Mouse (Mus musculus): ENCODE results near the gene Naxd. TPM values are rescaled to one million over a fixed set of nuclear protein-coding genes. Genes with fewer than 3 reads are reported as not detected.
"Not testable (repeated sequence)": the region's sequence is repeated elsewhere in the genome, so short reads cannot be mapped to it uniquely, and the experiment has no call there.

Gene Naxd
- polyA plus RNA-seq, 1 experiment: 34.7 TPM

DNA sequence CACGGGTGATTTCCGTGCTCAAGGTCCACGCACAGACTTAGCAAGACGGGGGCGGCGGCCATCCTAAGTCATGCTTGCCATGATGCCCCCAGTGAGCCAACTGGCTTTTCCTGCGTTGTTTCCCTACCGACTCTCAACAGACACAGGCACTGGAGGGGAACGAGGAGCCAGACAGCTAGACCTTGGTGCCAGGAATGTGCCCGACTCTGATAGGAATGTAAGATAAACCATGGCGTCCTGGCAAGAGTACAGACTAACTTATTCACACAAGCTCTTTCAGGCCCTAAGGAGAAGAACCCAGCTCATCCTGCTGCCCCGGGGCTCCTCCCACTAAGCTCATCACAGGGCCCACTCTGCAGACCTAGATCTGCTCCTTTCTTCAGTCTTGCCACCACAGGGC, 44.7 kb downstream of the Naxd start:
- H3K27ac ChIP-seq (ENCODE audit: insufficient read depth, low read length): no peak overlapping the region
- peaks cover 20% of the 10 kb centered on the region for H3K36me3 ChIP-seq (ENCODE audit: control insufficient read depth, insufficient read depth, low read length, poor library complexity, severe bottlenecking)
- no peak overlapping the region for H3K9ac ChIP-seq (ENCODE audit: low read depth, poor library complexity, severe bottlenecking)

DNA sequence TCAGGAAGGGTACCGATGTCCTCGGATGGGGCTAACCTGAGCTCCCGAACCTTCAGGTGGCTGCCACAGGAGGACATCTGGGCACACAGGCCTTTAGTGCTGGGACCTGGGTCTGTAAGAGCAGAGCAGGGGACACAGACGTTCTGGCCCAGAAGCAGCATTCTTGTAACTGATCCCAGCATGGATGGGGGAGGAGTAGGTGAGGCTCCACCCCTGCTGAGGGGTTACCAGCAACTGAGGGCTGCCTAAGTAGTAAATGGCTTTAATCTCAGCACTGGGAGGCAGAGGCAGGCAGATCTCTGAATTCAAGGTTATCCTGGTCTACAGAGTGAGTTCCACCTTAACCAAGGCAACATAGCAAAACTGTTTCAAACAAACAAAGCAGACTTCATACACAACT, 45.6 kb downstream of the Naxd start:
- Histone ChIP-seq H3K36me3 (ENCODE audit: control insufficient read depth, insufficient read depth, low read length, poor library complexity, severe bottlenecking) (peaks cover 17% of the 10 kb centered on the region), H3K27me3 (ENCODE audit: control insufficient read depth, insufficient read depth, low read length, poor library complexity, severe bottlenecking) (no peaks in the 10 kb centered on the region), H3K9me3 (replicated peaks; ENCODE audit: control insufficient read depth, insufficient read depth, low read length, poor library complexity, severe bottlenecking) (no peaks in the 10 kb centered on the region), H3K4me1 (ENCODE audit: control insufficient read depth, insufficient read depth, low read length) (no peaks in the 10 kb centered on the region), H3K27ac (ENCODE audit: insufficient read depth, low read length) (no peak overlapping the region), H3K4me3 (ENCODE audit: low read depth, low read length) (no peak overlapping the region), H3K9ac (ENCODE audit: low read depth, poor library complexity, severe bottlenecking) (no peak overlapping the region)
- TF ChIP-seq CTCF (IDR thresholded peaks at IDR 0.05; ENCODE audit: low read depth, low read length) (no peak), POLR2A (IDR thresholded peaks at IDR 0.05; ENCODE audit: insufficient read depth, low read length) (no peak), EP300 (IDR thresholded peaks at IDR 0.05; ENCODE audit: insufficient read depth, low read depth, low read length) (no peak)

More for the DNA sequence above, 44.7 kb downstream of the Naxd start:
- H3K27me3 ChIP-seq (ENCODE audit: control insufficient read depth, insufficient read depth, low read length, poor library complexity, severe bottlenecking): no peaks in the 10 kb centered on the region
- TF ChIP-seq POLR2A (IDR thresholded peaks at IDR 0.05; ENCODE audit: insufficient read depth, low read length): no peak
- TF ChIP-seq EP300 (IDR thresholded peaks at IDR 0.05; ENCODE audit: insufficient read depth, low read depth, low read length): no peak
- TF ChIP-seq CTCF (IDR thresholded peaks at IDR 0.05; ENCODE audit: low read depth, low read length): no peak
- H3K9me3 ChIP-seq (replicated peaks; ENCODE audit: control insufficient read depth, insufficient read depth, low read length, poor library complexity, severe bottlenecking): no peaks in the 10 kb centered on the region
- no peak overlapping the region for H3K4me3 ChIP-seq (ENCODE audit: low read depth, low read length)
- no peaks in the 10 kb centered on the region for H3K4me1 ChIP-seq (ENCODE audit: control insufficient read depth, insufficient read depth, low read length)

DNA sequence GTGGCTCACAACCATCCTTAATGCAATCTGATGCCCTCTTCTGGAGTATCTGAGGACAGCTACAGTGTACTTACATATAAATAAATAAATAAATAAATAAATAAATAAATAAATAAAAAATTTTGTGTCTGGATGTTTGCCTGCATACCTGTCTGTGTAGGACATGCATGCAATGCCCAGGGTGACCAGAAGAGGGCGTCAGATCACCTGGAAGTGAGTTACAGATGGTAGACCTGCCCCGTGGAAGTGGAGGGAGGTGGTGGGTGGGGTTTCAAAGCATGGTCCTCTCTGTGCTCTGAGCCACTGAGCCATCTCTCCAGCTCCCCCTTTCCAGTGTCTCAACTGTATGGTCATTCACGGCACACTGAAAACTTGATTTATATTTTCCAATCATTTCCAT, 47.1 kb downstream of the Naxd start:
- TF ChIP-seq CTCF (IDR thresholded peaks at IDR 0.05; ENCODE audit: low read depth, low read length): peak; percentile 86
- TF ChIP-seq POLR2A (IDR thresholded peaks at IDR 0.05; ENCODE audit: insufficient read depth, low read length): no peak
- no peaks in the 10 kb centered on the region for H3K4me1 ChIP-seq (ENCODE audit: control insufficient read depth, insufficient read depth, low read length)
- no peak overlapping the region for H3K4me3 ChIP-seq (ENCODE audit: low read depth, low read length)
- no peaks in the 10 kb centered on the region for H3K27me3 ChIP-seq (ENCODE audit: control insufficient read depth, insufficient read depth, low read length, poor library complexity, severe bottlenecking)
- H3K27ac ChIP-seq (ENCODE audit: insufficient read depth, low read length): no peak overlapping the region
- peaks cover 17% of the 10 kb centered on the region for H3K36me3 ChIP-seq (ENCODE audit: control insufficient read depth, insufficient read depth, low read length, poor library complexity, severe bottlenecking)
- no peak overlapping the region for H3K9ac ChIP-seq (ENCODE audit: low read depth, poor library complexity, severe bottlenecking)
- H3K9me3 ChIP-seq (replicated peaks; ENCODE audit: control insufficient read depth, insufficient read depth, low read length, poor library complexity, severe bottlenecking): no peaks in the 10 kb centered on the region

DNA sequence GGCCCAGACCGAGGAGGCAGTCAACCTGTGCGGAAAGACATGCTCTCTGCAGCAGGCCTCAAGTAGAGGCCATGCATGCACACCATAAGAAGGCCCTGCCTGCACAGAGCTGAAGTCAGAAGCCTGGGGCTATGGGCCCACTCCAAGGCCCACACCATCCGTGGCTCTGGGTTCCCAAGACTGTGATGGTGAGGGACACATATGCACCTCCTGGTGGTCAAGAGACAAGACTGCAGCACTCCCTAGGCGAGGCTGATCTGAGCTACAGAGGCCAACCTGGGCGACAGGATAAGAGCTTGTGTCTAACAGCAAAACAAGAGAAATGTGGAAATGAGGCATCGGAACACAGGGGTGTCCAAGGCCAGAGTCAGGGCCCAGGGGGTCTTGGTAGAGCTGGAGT, 49.8 kb downstream of the Naxd start:
- no peak overlapping the region for H3K27ac ChIP-seq (ENCODE audit: insufficient read depth, low read length)
- H3K9ac ChIP-seq (ENCODE audit: low read depth, poor library complexity, severe bottlenecking): no peak overlapping the region
- TF ChIP-seq EP300 (IDR thresholded peaks at IDR 0.05; ENCODE audit: insufficient read depth, low read depth, low read length) (no peak), CTCF (IDR thresholded peaks at IDR 0.05; ENCODE audit: low read depth, low read length) (peak; percentile 73)
- H3K36me3 ChIP-seq (ENCODE audit: control insufficient read depth, insufficient read depth, low read length, poor library complexity, severe bottlenecking): peaks cover 11% of the 10 kb centered on the region
- no peaks in the 10 kb centered on the region for H3K27me3 ChIP-seq (ENCODE audit: control insufficient read depth, insufficient read depth, low read length, poor library complexity, severe bottlenecking)
- no peak overlapping the region for H3K4me3 ChIP-seq (ENCODE audit: low read depth, low read length)
- H3K9me3 ChIP-seq (replicated peaks; ENCODE audit: control insufficient read depth, insufficient read depth, low read length, poor library complexity, severe bottlenecking): no peaks in the 10 kb centered on the region
- H3K4me1 ChIP-seq (ENCODE audit: control insufficient read depth, insufficient read depth, low read length): no peaks in the 10 kb centered on the region

DNA sequence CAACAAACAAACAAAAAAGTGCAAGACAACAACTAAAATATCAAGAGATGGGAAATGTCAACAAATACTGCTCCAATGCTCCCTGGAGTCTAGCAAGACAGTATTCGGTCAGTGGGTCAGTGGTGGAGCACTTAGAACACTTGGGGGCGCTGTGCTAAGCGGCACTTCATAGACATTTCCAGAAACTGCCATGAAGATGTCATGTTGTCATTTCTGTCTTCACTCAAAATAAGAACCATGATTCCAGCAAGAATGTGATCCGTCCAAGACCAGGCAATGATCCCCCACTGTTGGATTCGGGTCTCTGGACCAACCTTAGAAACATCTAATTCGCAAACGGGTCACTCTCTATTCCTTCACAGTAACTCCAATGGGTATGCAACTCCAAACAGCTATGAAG, 52.4 kb downstream of the Naxd start:
- Histone ChIP-seq H3K36me3 (ENCODE audit: control insufficient read depth, insufficient read depth, low read length, poor library complexity, severe bottlenecking) (peaks cover 7% of the 10 kb centered on the region; the same call in 1 of the 2 replicates), H3K9ac (ENCODE audit: low read depth, poor library complexity, severe bottlenecking) (peak overlapping the region; percentile 70), H3K4me1 (ENCODE audit: control insufficient read depth, insufficient read depth, low read length) (no peaks in the 10 kb centered on the region), H3K27ac (ENCODE audit: insufficient read depth, low read length) (peak overlapping the region; percentile 29; the same call in 1 of the 2 replicates), H3K4me3 (ENCODE audit: low read depth, low read length) (peak overlapping the region; percentile 75), H3K9me3 (replicated peaks; ENCODE audit: control insufficient read depth, insufficient read depth, low read length, poor library complexity, severe bottlenecking) (no peaks in the 10 kb centered on the region), H3K27me3 (ENCODE audit: control insufficient read depth, insufficient read depth, low read length, poor library complexity, severe bottlenecking) (no peaks in the 10 kb centered on the region)
- TF ChIP-seq CTCF (IDR thresholded peaks at IDR 0.05; ENCODE audit: low read depth, low read length): peak; percentile 76
- no peak for TF ChIP-seq POLR2A (IDR thresholded peaks at IDR 0.05; ENCODE audit: insufficient read depth, low read length)
- no peak for TF ChIP-seq EP300 (IDR thresholded peaks at IDR 0.05; ENCODE audit: insufficient read depth, low read depth, low read length)

DNA sequence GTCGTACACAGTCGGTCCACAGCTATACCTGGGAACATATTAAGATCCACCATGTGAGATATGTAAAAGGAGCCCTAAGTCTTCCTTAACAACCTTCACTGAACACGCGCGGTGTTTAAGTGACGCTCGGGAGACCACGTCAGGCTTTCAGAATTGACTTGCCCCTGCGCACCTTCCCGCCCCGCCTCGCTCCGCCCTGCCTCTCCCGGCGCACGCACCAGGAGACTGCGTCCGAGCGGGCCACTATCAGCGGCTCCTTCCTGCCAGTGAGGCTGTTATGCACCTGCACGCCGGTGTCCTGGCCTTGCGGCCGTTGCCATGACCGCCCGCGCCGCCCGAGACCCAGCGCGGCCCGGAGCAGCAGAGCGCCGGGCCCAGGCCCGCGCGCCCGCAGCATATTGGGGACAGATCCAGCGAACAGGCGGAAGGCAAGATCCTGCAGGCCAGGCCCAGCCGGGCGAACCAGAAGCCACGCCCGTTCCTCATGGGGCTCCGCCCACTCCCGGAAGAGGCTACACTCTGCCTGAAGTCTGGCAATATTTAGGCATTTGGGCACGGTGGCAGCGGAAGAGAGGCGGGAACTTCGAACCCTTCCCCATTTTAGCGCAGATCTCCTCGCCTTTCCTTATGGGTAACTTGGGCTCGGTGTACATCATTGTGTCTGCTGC, 53.1 kb downstream of the Naxd start, which contains the start of gene Cars2:
Cars2 (minus strand) TSS at position 503 of the 668 bp plus-strand sequence.
- H3K36me3 ChIP-seq (ENCODE audit: control insufficient read depth, insufficient read depth, low read length, poor library complexity, severe bottlenecking): 0 out of 2 replicates have a peak, but pooled peaks cover 4% of the 10 kb centered on the region
- H3K4me1 ChIP-seq (ENCODE audit: control insufficient read depth, insufficient read depth, low read length): no peaks in the 10 kb centered on the region
- peak within 1 kb of the TSS; percentile 81 for H3K4me3 ChIP-seq (ENCODE audit: low read depth, low read length)
- H3K27me3 ChIP-seq (ENCODE audit: control insufficient read depth, insufficient read depth, low read length, poor library complexity, severe bottlenecking): no peaks in the 10 kb centered on the region
- peak within 1 kb of the TSS; percentile 70 for H3K9ac ChIP-seq (ENCODE audit: low read depth, poor library complexity, severe bottlenecking)
- TF ChIP-seq POLR2A (IDR thresholded peaks at IDR 0.05; ENCODE audit: insufficient read depth, low read length) (peak; percentile 90), CTCF (IDR thresholded peaks at IDR 0.05; ENCODE audit: low read depth, low read length) (no peak)
- H3K9me3 ChIP-seq (replicated peaks; ENCODE audit: control insufficient read depth, insufficient read depth, low read length, poor library complexity, severe bottlenecking): no peaks in the 10 kb centered on the region
- H3K27ac ChIP-seq (ENCODE audit: insufficient read depth, low read length): peak within 1 kb of the TSS; percentile 70

- H3K27me3 ChIP-seq (ENCODE audit: control insufficient read depth, insufficient read depth, low read length, poor library complexity, severe bottlenecking); H3K4me3 ChIP-seq (ENCODE audit: low read depth, low read length); H3K9me3 ChIP-seq (replicated peaks; ENCODE audit: control insufficient read depth, insufficient read depth, low read length, poor library complexity, severe bottlenecking); H3K27ac ChIP-seq (ENCODE audit: insufficient read depth, low read length); H3K36me3 ChIP-seq (ENCODE audit: control insufficient read depth, insufficient read depth, low read length, poor library complexity, severe bottlenecking); H3K4me1 ChIP-seq (ENCODE audit: control insufficient read depth, insufficient read depth, low read length): not testable (repeated sequence)
- peak overlapping the region; percentile 70; the same call in 1 of the 2 replicates for H3K9ac ChIP-seq (ENCODE audit: low read depth, poor library complexity, severe bottlenecking)
Observed at GRCm38 (mm10) chr8:11551497-11551896, 54.2 kb downstream of the Naxd start.

All from ES-Bruce4 (cell line).